Mouse (Mus musculus) heart, adult 2 months (tissue): ENCODE results near the gene Slc10a1. TPM values are rescaled to one million over a fixed set of nuclear protein-coding genes. Genes with fewer than 3 reads are reported as not detected.

ENCODE experiments used
- DNase-seq, 2 experiments: peaks; one replicate each; pipeline ENCODE4 v3.0.0; 2021
- H3K27ac ChIP-seq: fragments of 200-600 bp; 2 replicates; pipeline ENCODE4 v1.8.1; 2022
- H3K27me3 ChIP-seq: fragments of 200-500 bp; 2 replicates; pipeline ENCODE4 v1.6.1; 2012; ENCODE audit warnings: mild to moderate bottlenecking, low read length, inconsistent platforms, mixed read lengths; ENCODE audit not compliant: control insufficient read depth, insufficient read depth
- H3K36me3 ChIP-seq: fragments of 200-500 bp; 2 replicates; pipeline ENCODE4 v1.6.1; 2012; ENCODE audit warnings: low read length, inconsistent platforms; ENCODE audit not compliant: control insufficient read depth, insufficient read depth
- H3K4me1 ChIP-seq: fragments of 200-500 bp; 2 replicates; pipeline ENCODE4 v1.6.1; 2011; ENCODE audit warnings: low read length; ENCODE audit not compliant: control insufficient read depth, insufficient read depth
- H3K4me3 ChIP-seq: fragments of 200-600 bp; 2 replicates; pipeline ENCODE4 v1.8.1; 2022
- H3K79me2 ChIP-seq: fragments of 200-500 bp; replicated peaks from 2 replicates; pipeline ENCODE4 v1.6.1; 2012; ENCODE audit warnings: mild to moderate bottlenecking, inconsistent platforms, low read length, moderate library complexity, mixed read lengths; ENCODE audit not compliant: control insufficient read depth, insufficient read depth
- H3K9ac ChIP-seq: fragments of 200-500 bp; 2 replicates; pipeline ENCODE4 v1.6.1; 2012; ENCODE audit warnings: low read depth, mild to moderate bottlenecking, control low read depth, inconsistent platforms, low read length, mixed read lengths
- CTCF ChIP-seq: fragments of 200-600 bp; IDR thresholded peaks from 2 replicates; pipeline ENCODE4 v1.8.1; 2022; ENCODE audit warnings: antibody characterized with exemption, mild to moderate bottlenecking, moderate library complexity
- EP300 ChIP-seq: fragments of 200-500 bp; IDR thresholded peaks from 2 replicates; pipeline ENCODE4 v1.6.1; 2011; ENCODE audit warnings: low read depth, low read length, control low read depth; ENCODE audit not compliant: insufficient read depth
- POLR2A ChIP-seq: fragments of 200-500 bp; IDR thresholded peaks from 2 replicates; pipeline ENCODE4 v1.6.1; 2011; ENCODE audit warnings: mild to moderate bottlenecking, low read depth, low read length, control low read depth; ENCODE audit not compliant: insufficient read depth
- whole genome bisulfite sequencing: fragments of 180-500 bp; shearing (Covaris S2); methylation state at CpG from one replicate; pipeline ENCODE4 v1.1.7; 2018; 5-methylcytosine and 5-hydroxymethylcytosine counted together
- intact Hi-C: fragments of 180-260 bp; cut with DNase I; formaldehyde crosslinking; loops from one replicate; pipeline ENCODE4 v1.15.1; 2025
- polyA plus RNA-seq: library from polyadenylated mRNA; depleted of rRNA; stranded (reverse); fragments of >200 nt; gene quantifications from 2 replicates; pipeline ENCODE4 v1.2.3, GENCODE M21; 2012
- total RNA-seq, 2 experiments: library from RNA; stranded (reverse); gene quantifications; 2 replicates each; pipeline ENCODE4 v1.2.3; 2021

Slc10a1 gene
- total and polyA plus RNA-seq, 3 experiments, result not detected

DNA sequence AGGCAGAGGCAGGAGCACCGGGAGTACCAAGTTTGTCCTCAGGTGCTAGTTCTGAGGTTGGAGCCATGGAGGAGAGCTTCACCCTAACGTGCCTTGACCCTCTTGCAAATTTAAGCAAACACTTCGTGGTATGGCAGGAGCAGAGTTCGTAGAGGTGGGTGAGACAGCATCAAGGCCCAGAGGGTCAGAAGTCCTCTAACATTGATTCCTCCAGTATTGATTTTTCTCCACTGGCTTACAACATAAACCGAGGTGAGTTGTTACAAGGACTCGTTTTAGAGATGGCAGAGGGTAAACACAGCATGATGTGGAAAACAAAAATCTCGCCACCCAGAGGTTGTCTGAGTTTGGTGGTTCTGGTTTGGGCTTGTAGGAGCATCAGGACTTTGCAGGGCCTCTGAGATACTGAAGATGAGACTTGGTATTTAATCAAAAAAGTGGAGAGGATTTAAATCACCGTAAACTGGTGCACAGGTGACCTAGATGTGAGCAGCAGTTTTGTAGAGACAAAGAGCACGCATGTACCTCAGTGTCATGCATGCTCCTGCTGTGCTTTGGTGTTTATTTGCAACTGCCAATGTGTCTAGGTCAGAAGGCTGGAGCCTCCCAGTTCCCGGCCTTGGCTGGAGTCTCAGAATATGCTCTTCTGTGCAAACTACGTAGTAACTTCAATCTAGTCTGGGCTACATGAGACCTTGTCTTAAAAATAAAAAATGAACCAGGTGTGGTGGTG lies 7.6 kb upstream of the Slc10a1 start:
- Histone ChIP-seq H3K27me3 (no peaks in the 10 kb centered on the region; the same call in 1 of the 2 replicates), H3K36me3 (no peaks in the 10 kb centered on the region), H3K4me3 (no peak overlapping the region), H3K79me2 (no peaks in the 10 kb centered on the region), H3K27ac (no peak overlapping the region), H3K4me1 (no peaks in the 10 kb centered on the region), H3K9ac (no peak overlapping the region)
- intact Hi-C loops, result no loop called here
- DNase-seq, result no peak
- WGBS, result 86% methylated on average over 11 of the region's 11 CpGs
- TF ChIP-seq POLR2A (no peak), CTCF (no peak), EP300 (no peak)

DNA sequence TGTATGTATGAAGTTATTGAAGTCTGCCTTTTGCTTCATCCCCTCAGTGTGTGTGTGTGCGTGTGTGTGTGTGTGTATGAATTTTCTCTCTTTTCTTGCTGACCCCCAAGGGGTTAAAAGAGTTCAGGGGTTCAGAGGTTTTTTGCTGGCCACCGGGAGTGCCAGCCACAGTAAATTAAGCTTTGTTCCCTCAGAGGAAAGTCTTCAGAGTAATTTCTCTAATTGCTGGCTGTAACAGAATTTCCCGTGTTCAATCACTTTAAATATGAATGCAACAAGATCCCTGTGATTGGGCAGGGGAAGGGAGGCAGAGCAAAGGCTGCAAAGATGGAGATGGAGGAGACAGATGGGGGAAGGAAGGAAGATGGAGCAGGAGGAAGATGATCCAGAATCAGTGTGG lies 3.3 kb upstream of the Slc10a1 start:
- H3K4me1 ChIP-seq, result no peaks in the 10 kb centered on the region
- TF ChIP-seq POLR2A, result no peak
- no peak for TF ChIP-seq EP300
- no peak for TF ChIP-seq CTCF
- intact Hi-C loops, result no loop called here
- no peak for DNase-seq
- H3K4me3 ChIP-seq, result no peak overlapping the region
- no peaks in the 10 kb centered on the region; the same call in 1 of the 2 replicates for H3K27me3 ChIP-seq
- no peak overlapping the region for H3K27ac ChIP-seq
- H3K79me2 ChIP-seq, result no peaks in the 10 kb centered on the region
- H3K9ac ChIP-seq, result no peak overlapping the region
- H3K36me3 ChIP-seq, result no peaks in the 10 kb centered on the region
- 39% methylated on average over 3 of the region's 3 CpGs for WGBS

DNA sequence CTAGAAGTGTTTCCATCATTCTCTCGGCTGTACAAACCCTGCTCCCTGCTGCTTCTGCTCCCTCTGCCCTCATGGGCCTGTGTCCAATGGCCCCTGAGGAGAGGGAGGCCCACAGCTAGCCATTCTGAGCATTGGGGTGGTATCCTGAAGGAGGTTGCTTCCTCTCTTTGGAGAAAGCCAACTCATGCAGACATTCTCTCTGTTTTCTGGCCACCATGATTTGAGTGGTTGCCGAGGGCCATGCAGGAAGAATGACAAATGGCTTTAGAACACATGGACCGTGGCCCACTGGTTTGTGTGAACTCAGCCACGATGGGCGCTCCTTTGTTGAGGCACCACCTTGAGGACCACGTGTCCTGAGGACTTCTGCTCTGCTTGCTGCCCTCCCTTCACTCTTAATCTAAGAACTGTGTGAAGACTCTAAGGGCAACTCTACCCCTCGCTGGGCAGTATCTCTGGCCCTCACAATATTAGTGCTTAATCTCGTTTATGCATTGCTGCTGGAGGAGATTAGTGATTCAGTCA lies 1.7 kb upstream of the Slc10a1 start:
- no peaks in the 10 kb centered on the region for H3K36me3 ChIP-seq
- H3K27me3 ChIP-seq, result no peaks in the 10 kb centered on the region; the same call in 1 of the 2 replicates
- no peak for DNase-seq
- 72% methylated on average over 8 of the region's 8 CpGs for WGBS
- no peaks in the 10 kb centered on the region for H3K4me1 ChIP-seq
- intact Hi-C loops, result no loop called here
- H3K4me3 ChIP-seq, result no peak overlapping the region
- no peak overlapping the region for H3K27ac ChIP-seq
- H3K79me2 ChIP-seq, result no peaks in the 10 kb centered on the region
- no peak overlapping the region for H3K9ac ChIP-seq
- TF ChIP-seq POLR2A (no peak), CTCF (no peak), EP300 (no peak)

DNA sequence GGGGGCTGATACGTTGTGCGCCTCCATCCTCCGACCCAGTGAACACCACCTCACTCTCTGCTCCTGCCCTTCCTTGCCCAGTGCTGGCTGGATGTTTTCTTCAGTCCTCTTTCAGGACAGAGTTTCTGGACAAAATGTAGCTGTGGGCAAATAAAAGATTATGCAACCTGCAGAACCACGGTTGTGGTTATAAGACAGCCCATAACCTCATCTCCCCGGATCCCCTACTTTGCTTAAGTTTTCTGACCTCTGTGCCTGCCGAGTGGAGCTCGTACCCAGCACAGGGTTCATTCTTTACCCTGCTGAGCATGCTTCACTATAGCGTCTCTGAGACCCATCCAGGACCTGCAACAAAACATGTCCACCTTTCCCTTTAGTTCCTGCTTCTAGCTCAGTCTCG lies 587 bp downstream of the Slc10a1 start:
- 85% methylated on average over 9 of the region's 9 CpGs for WGBS

DNA sequence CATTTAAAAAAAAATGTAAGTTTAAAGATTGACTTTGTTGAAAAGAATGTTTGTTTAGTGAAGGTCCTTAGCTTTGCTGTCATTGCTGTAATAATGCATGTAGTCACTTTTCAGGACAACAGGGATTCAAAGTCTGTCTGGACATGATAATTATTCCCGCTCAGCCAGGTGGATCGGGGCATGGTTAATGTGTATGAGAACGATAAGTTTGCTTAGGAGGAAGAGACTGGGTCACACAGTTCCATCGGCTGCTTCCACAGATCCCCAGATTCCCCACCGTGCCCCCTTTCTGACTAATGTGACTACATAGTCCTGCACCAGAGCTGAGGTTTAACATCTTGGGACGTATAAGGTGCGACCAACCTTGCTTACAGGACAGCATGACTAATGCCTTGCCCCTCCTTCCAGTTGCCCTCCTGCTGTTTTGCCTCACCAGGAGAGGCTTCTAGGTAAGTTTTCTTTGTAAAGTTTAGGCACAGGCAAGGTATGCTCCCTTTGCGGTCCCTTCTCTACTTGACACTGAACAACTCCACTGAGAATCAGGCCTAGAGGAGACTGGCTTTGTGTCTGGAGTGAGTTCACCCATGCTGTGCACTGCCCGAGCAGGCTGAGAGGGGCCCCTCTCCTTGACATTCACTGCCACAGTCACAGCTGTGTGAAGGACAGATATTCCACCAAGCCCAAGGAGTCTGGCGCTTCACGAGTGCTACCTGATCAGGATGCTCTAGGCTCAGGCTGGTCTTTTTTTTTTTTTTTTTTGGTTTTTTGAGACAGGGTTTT lies 2.3 kb downstream of the Slc10a1 start:
- 83% methylated on average over 11 of the region's 11 CpGs for WGBS
- DNase-seq, result no peak
- Histone ChIP-seq H3K27me3 (no peaks in the 10 kb centered on the region), H3K27ac (no peak overlapping the region), H3K4me3 (no peak overlapping the region), H3K79me2 (no peaks in the 10 kb centered on the region), H3K9ac (no peak overlapping the region), H3K36me3 (no peaks in the 10 kb centered on the region), H3K4me1 (no peaks in the 10 kb centered on the region)
- TF ChIP-seq POLR2A, result no peak
- no peak for TF ChIP-seq CTCF
- TF ChIP-seq EP300, result no peak
- intact Hi-C loops, result no loop called here

More for the DNA sequence above, 587 bp downstream of the Slc10a1 start:
- H3K4me3 ChIP-seq, result no peak overlapping the region
- no peak overlapping the region for H3K27ac ChIP-seq
- DNase-seq, result no peak
- no peaks in the 10 kb centered on the region for H3K36me3 ChIP-seq
- intact Hi-C loops, result no loop called here
- no peak overlapping the region for H3K9ac ChIP-seq
- H3K4me1 ChIP-seq, result no peaks in the 10 kb centered on the region
- TF ChIP-seq EP300 (no peak), POLR2A (no peak), CTCF (no peak)
- no peaks in the 10 kb centered on the region for H3K27me3 ChIP-seq
- H3K79me2 ChIP-seq, result no peaks in the 10 kb centered on the region

DNA sequence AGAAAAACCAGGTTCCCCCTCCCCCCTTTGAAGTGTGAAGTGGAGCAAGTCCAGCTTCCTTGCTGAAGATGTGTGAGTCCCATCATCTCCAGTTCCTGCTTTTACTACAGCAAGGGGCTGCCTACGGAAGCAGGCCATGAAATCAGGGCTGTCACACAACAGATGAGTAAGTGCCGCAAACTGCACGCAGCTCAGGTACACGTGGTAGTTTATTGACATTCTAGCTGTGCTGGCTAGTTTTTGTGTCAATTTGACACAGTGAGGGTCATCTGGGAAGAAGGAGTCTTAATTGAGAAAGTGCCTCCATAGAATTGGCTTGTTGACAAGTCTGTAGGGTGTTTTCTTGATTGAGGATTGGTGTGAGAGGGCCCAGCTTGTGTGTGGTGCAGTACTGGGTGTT lies 5.9 kb downstream of the Slc10a1 start:
- no peak for TF ChIP-seq EP300
- no peak for TF ChIP-seq CTCF
- TF ChIP-seq POLR2A, result no peak
- Histone ChIP-seq H3K79me2 (no peaks in the 10 kb centered on the region), H3K4me1 (peaks cover 1% of the 10 kb centered on the region; the same call in 1 of the 2 replicates), H3K36me3 (peaks cover 3% of the 10 kb centered on the region; the same call in 1 of the 2 replicates), H3K27me3 (no peaks in the 10 kb centered on the region), H3K27ac (no peak overlapping the region), H3K9ac (no peak overlapping the region), H3K4me3 (no peak overlapping the region)
- no peak for DNase-seq
- intact Hi-C loops, result no loop called here
- WGBS, result 80% methylated on average over 4 of the region's 4 CpGs
